Mouse (Mus musculus): ENCODE measurements around the gene C8g. TPM values are rescaled to one million over a fixed set of nuclear protein-coding genes. Genes with fewer than 3 reads are reported as not detected.

C8g gene
- total RNA-seq, 2 experiments from 2014 or later = 1.5 TPM; not detected in 1

GRCm38 (mm10) chr2:25500576-25501405 lies 728 bp downstream of the C8g start, which contains the start of gene Fbxw5:
TSS of gene Fbxw5 (plus strand) at chr2:25500750.
- peak; percentile 80 for ATAC-seq (replicated peaks; ENCODE audit: poor library complexity, severe bottlenecking)

- ATAC-seq (replicated peaks; ENCODE audit: poor library complexity, severe bottlenecking) = 0 out of 2 replicates have a peak, but pooled peaks have one; percentile 2
These were observed 1.4 kb downstream of the C8g start for GRCm38 (mm10) chr2:25500071-25500575.

GRCm38 (mm10) chr2:25498622-25499478 lies 2.7 kb downstream of the C8g start:
- ATAC-seq (replicated peaks; ENCODE audit: poor library complexity, severe bottlenecking) = no peak

GRCm38 (mm10) chr2:25497846-25498575 lies 3.5 kb downstream of the C8g start:
- ATAC-seq (replicated peaks; ENCODE audit: poor library complexity, severe bottlenecking) = peak; percentile 23

- no peak for ATAC-seq (replicated peaks; ENCODE audit: poor library complexity, severe bottlenecking)
These were observed 5.1 kb downstream of the C8g start for GRCm38 (mm10) chr2:25496462-25496861.

GRCm38 (mm10) chr2:25493476-25493961 lies 8.0 kb downstream of the C8g start, which contains the start of gene Lcn12:
TSS of gene Lcn12 (minus strand) at chr2:25493911.
- no peak for ATAC-seq (replicated peaks; ENCODE audit: poor library complexity, severe bottlenecking)

- ATAC-seq (replicated peaks; ENCODE audit: poor library complexity, severe bottlenecking) = no peak
These were observed 8.5 kb downstream of the C8g start for GRCm38 (mm10) chr2:25492988-25493387.

GRCm38 (mm10) chr2:25488671-25489068 lies 12.8 kb downstream of the C8g start:
- ATAC-seq (replicated peaks; ENCODE audit: poor library complexity, severe bottlenecking) = no peak

GRCm38 (mm10) chr2:25487965-25488670 lies 13.4 kb downstream of the C8g start:
- ATAC-seq (replicated peaks; ENCODE audit: poor library complexity, severe bottlenecking) = no peak

GRCm38 (mm10) chr2:25484901-25485647 lies 16.4 kb downstream of the C8g start:
- ATAC-seq (replicated peaks; ENCODE audit: poor library complexity, severe bottlenecking) = no peak

GRCm38 (mm10) chr2:25482969-25483368 lies 18.6 kb downstream of the C8g start:
- ATAC-seq (replicated peaks; ENCODE audit: poor library complexity, severe bottlenecking) = peak; percentile 75

GRCm38 (mm10) chr2:25480541-25480940 lies 21.0 kb downstream of the C8g start:
- peak; percentile 68 for ATAC-seq (replicated peaks; ENCODE audit: poor library complexity, severe bottlenecking)

GRCm38 (mm10) chr2:25479551-25480311 lies 21.8 kb downstream of the C8g start:
- no peak; the same call in 1 of the 2 replicates for ATAC-seq (replicated peaks; ENCODE audit: poor library complexity, severe bottlenecking)

GRCm38 (mm10) chr2:25477967-25478675 lies 23.4 kb downstream of the C8g start:
- no peak for ATAC-seq (replicated peaks; ENCODE audit: poor library complexity, severe bottlenecking)

- no peak for ATAC-seq (replicated peaks; ENCODE audit: poor library complexity, severe bottlenecking)
These were observed 24.0 kb downstream of the C8g start for GRCm38 (mm10) chr2:25477541-25477940.

- no peak for ATAC-seq (replicated peaks; ENCODE audit: poor library complexity, severe bottlenecking)
These were observed 29.0 kb downstream of the C8g start for GRCm38 (mm10) chr2:25472550-25472949.

- no peak for ATAC-seq (replicated peaks; ENCODE audit: poor library complexity, severe bottlenecking)
These were observed 31.6 kb downstream of the C8g start, which contains the start of gene Ptgds for GRCm38 (mm10) chr2:25469969-25470368. TSS of gene Ptgds (minus strand) at chr2:25470046.

Measured in granulocyte monocyte progenitor cell, adult 5-6 weeks (primary cell).